Mouse (Mus musculus): Measurements from ENCODE around the gene Efnb3.
A peak's percentile ranks its signal among the peaks of the same experiment; 100 is the strongest.

- no peak for TF ChIP-seq CTCF (IDR thresholded peaks at IDR 0.05; ENCODE audit: low read depth, low read length)
- no peak for TF ChIP-seq GATA1 (IDR thresholded peaks at IDR 0.05; ENCODE audit: borderline replicate concordance, low read length)
- TF ChIP-seq TAL1 (conservative IDR thresholded peaks at IDR 0.05; ENCODE audit: low read depth, low read length) = no peak
- peak; percentile 69; the same call in 1 of the 2 replicates for TF ChIP-seq POLR2AphosphoS5 (IDR thresholded peaks at IDR 0.05; ENCODE audit: insufficient replicate concordance, low read depth, low read length)
Measured at GRCm38 (mm10) chr11:69605726-69606490, 45.9 kb upstream of the Efnb3 start, which contains the start of gene Atp1b2.
